Mouse (Mus musculus) right cerebral cortex, postnatal 25 days (tissue): ENCODE data around the gene Ankdd1b.

Experiments used
- DNase-seq: peaks from one replicate; pipeline ENCODE4 v3.0.0; 2022

Ankdd1b gene

GRCm38 (mm10) chr13:96470957-96471356 is at the start of gene Ankdd1b:
Gene Ankdd1b (minus strand): TSS chr13:96471198.
- no peak for DNase-seq

GRCm38 (mm10) chr13:96517335-96517734 is 46.3 kb upstream of the Ankdd1b start:
- DNase-seq = no peak

GRCm38 (mm10) chr13:96516249-96516648 is 45.3 kb upstream of the Ankdd1b start:
- no peak for DNase-seq

- DNase-seq = no peak
These were observed 43.4 kb upstream of the Ankdd1b start for GRCm38 (mm10) chr13:96514154-96514942.

GRCm38 (mm10) chr13:96511893-96512292 is 40.9 kb upstream of the Ankdd1b start:
- no peak for DNase-seq

- no peak for DNase-seq
These were observed 40.3 kb upstream of the Ankdd1b start for GRCm38 (mm10) chr13:96511262-96511661.

GRCm38 (mm10) chr13:96510635-96511034 is 39.6 kb upstream of the Ankdd1b start:
- DNase-seq = peak; percentile 14

- DNase-seq = no peak
These were observed 36.5 kb upstream of the Ankdd1b start for GRCm38 (mm10) chr13:96507541-96507940.

- no peak for DNase-seq
These were observed 35.3 kb upstream of the Ankdd1b start for GRCm38 (mm10) chr13:96506313-96506712.

- no peak for DNase-seq
These were observed 34.7 kb upstream of the Ankdd1b start for GRCm38 (mm10) chr13:96505661-96506060.

- no peak for DNase-seq
These were observed 28.9 kb upstream of the Ankdd1b start for GRCm38 (mm10) chr13:96499891-96500290.

GRCm38 (mm10) chr13:96496630-96497029 is 25.6 kb upstream of the Ankdd1b start:
- DNase-seq = no peak

GRCm38 (mm10) chr13:96490433-96490832 is 19.4 kb upstream of the Ankdd1b start, which contains the start of gene Gm17622:
Gene Gm17622 (plus strand): TSS chr13:96490733.
- no peak for DNase-seq

GRCm38 (mm10) chr13:96487968-96488367 is 17.0 kb upstream of the Ankdd1b start:
- no peak for DNase-seq

GRCm38 (mm10) chr13:96487230-96487629 is 16.2 kb upstream of the Ankdd1b start:
- DNase-seq = no peak

GRCm38 (mm10) chr13:96478991-96479390 is 8.0 kb upstream of the Ankdd1b start:
- DNase-seq = no peak

- DNase-seq = no peak
These were observed 6.2 kb upstream of the Ankdd1b start for GRCm38 (mm10) chr13:96477226-96477625.

- no peak for DNase-seq
These were observed 442 bp downstream of the Ankdd1b start for GRCm38 (mm10) chr13:96470556-96470955.

GRCm38 (mm10) chr13:96468678-96469077 is 2.3 kb downstream of the Ankdd1b start:
- no peak for DNase-seq

- no peak for DNase-seq
These were observed 5.7 kb downstream of the Ankdd1b start for GRCm38 (mm10) chr13:96465315-96465714.

GRCm38 (mm10) chr13:96462644-96463043 is 8.4 kb downstream of the Ankdd1b start:
- DNase-seq = no peak

GRCm38 (mm10) chr13:96458606-96459005 is 12.4 kb downstream of the Ankdd1b start:
- no peak for DNase-seq

- DNase-seq = no peak
These were observed 13.0 kb downstream of the Ankdd1b start for GRCm38 (mm10) chr13:96458018-96458417.

GRCm38 (mm10) chr13:96457566-96457965 is 13.4 kb downstream of the Ankdd1b start:
- no peak for DNase-seq

GRCm38 (mm10) chr13:96454288-96454687 is 16.7 kb downstream of the Ankdd1b start:
- no peak for DNase-seq
